19 mouse cellular contexts compared by ENCODE assay signal in the genomic region with DNA sequence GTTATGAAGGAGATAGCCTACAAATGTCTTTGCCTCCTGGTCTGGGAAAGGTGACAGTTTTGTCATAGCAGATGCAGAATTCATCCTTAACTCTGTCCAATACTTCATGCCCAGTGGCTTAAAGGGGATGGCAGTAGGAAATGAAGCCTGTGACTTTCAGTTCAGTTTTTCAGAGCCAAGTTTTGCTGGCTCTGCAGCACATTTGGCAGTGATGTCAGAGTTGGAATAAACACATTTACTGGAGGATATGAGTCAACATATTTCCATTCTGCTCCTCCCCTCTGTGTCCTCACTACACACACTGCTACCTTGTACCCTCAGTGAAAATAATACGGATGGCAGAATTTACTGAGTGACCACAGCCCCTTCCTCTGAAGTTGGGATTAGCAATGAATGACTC. TPM values are rescaled to one million over a fixed set of nuclear protein-coding genes. Genes with fewer than 3 reads are reported as not detected.
A peak's percentile ranks its signal among the peaks of the same experiment; 100 is the strongest.
DNase-seq lines count a peak whose midpoint lies in the region; ATAC-seq and TF ChIP-seq lines count a peak whose summit lies in the region.
"Had no signal": no experiment of that assay in that cellular context is flagged by ENCODE, and none has a peak within 500 bp of the region (broad histone marks: within the 10 kb centered on the region; RNA-seq: fewer than 3 reads in every experiment).

No protein-coding gene starts in this region.

- ATAC-seq in heart, embryonic 12.5 days (ENCODE audit: insufficient number of reproducible peaks, low FRiP score) = no peak
- no peak for ATAC-seq in monocyte, adult 5-6 weeks (replicated peaks; ENCODE audit: insufficient number of reproducible peaks, low FRiP score, low TSS enrichment, poor library complexity, severe bottlenecking)
- ATAC-seq: Patski had no signal

- no peaks in the 10 kb centered on the region for H3K4me1 ChIP-seq in heart, embryonic 12.5 days (replicated peaks)
- no peaks in the 10 kb centered on the region for H3K4me1 ChIP-seq in midbrain, embryonic 10.5 days
- H3K4me1 ChIP-seq: lung, embryonic 15.5 days; midbrain, embryonic 12.5 days had no signal

- WGBS in heart, embryonic 12.5 days = 65% methylated on average over 1 of the region's 1 CpGs
- 82% methylated on average over 1 of the region's 1 CpGs for WGBS in midbrain, embryonic 10.5 days

- H3K27ac ChIP-seq in heart, embryonic 12.5 days (ENCODE audit: poor library complexity, severe bottlenecking) = no peak overlapping the region
- H3K27ac ChIP-seq in layer of hippocampus, adult 2 months = no peak overlapping the region
- no peak overlapping the region for H3K27ac ChIP-seq in midbrain, embryonic 10.5 days (replicated peaks)
- H3K27ac ChIP-seq: hindbrain, embryonic 14.5 days; lung, embryonic 15.5 days; midbrain, embryonic 12.5 days; stomach, postnatal 0 days had no signal

- H3K4me3 ChIP-seq in heart, embryonic 12.5 days = no peak overlapping the region
- H3K4me3 ChIP-seq in layer of hippocampus, adult 2 months = no peak overlapping the region
- no peak overlapping the region for H3K4me3 ChIP-seq in midbrain, embryonic 10.5 days
- H3K4me3 ChIP-seq: lung, embryonic 15.5 days; midbrain, embryonic 12.5 days had no signal

- H3K27me3 ChIP-seq in heart, embryonic 12.5 days (replicated peaks) = no peaks in the 10 kb centered on the region
- H3K27me3 ChIP-seq in midbrain, embryonic 10.5 days (ENCODE audit: low read depth, poor library complexity, severe bottlenecking) = no peaks in the 10 kb centered on the region
- H3K27me3 ChIP-seq: lung, embryonic 15.5 days; midbrain, embryonic 12.5 days; Patski had no signal

- TF ChIP-seq CTCF in layer of hippocampus, adult 2 months (conservative IDR thresholded peaks at IDR 0.05) = no peak

- DNase-seq in heart, adult 8-10 months (ENCODE audit: low spot score) = peak; percentile 24
- DNase-seq in 3T3-L1 (ENCODE audit: low read depth, low spot score) = peak; percentile 12
- peak; percentile 86 for DNase-seq in Muller cell, postnatal 12 days (ENCODE audit: inconsistent ontology term)
- DNase-seq in cerebellum, adult 9-10 months = peak; percentile 95
- no peak for DNase-seq in layer of hippocampus, adult 2 months (ENCODE audit: low spot score in 2 of 2)
- no peak for DNase-seq in midbrain, embryonic 10.5 days (ENCODE audit: low spot score)
- DNase-seq: gastrocnemius, postnatal 25 days; kidney, adult 18-20 months; kidney, postnatal 25 days; right cerebral cortex, adult 18-20 months; thymus, postnatal 25 days had no signal

- H3K4me2 ChIP-seq in heart, embryonic 12.5 days = no peak overlapping the region
- H3K4me2 ChIP-seq: hindbrain, embryonic 14.5 days; liver, embryonic 11.5 days; lung, embryonic 15.5 days; midbrain, embryonic 12.5 days had no signal

- no peaks in the 10 kb centered on the region for H3K9me3 ChIP-seq in heart, embryonic 12.5 days (replicated peaks)
- no peaks in the 10 kb centered on the region for H3K9me3 ChIP-seq in midbrain, embryonic 10.5 days (replicated peaks)
- H3K9me3 ChIP-seq: lung, embryonic 15.5 days; midbrain, embryonic 12.5 days had no signal

- no peaks in the 10 kb centered on the region for H3K36me3 ChIP-seq in heart, embryonic 12.5 days
- no peaks in the 10 kb centered on the region for H3K36me3 ChIP-seq in midbrain, embryonic 10.5 days
- H3K36me3 ChIP-seq: lung, embryonic 15.5 days; midbrain, embryonic 12.5 days had no signal

- no peak overlapping the region for H3K9ac ChIP-seq in heart, embryonic 12.5 days
- H3K9ac ChIP-seq: hindbrain, embryonic 14.5 days; lung, embryonic 15.5 days; midbrain, embryonic 12.5 days had no signal

RNA-seq across cellular contexts. Expression of a gene that starts 11.6 kb away (rescaled TPM):
- total RNA-seq in heart, adult 8-10 months (2022) = not detected
- 0.06 TPM in 1 of 2 replicates, not detected in the other for polyA plus RNA-seq in heart, embryonic 12.5 days (2016; fragmentation: Nextera tagmentation; extraction: Ambion mirVana)
- total RNA-seq in layer of hippocampus, adult 2 months (2021) = 10 to 100 TPM; 32.5 to 32.9 TPM
- 0.47 and 1.1 TPM in 2 replicates for polyA plus RNA-seq in midbrain, embryonic 10.5 days (2016; fragmentation: Nextera tagmentation; extraction: Ambion mirVana)
- 0.19 TPM in 1 of 3 replicates, not detected in the others for total RNA-seq in monocyte, adult 5-6 weeks (2017)
- total RNA-seq: gastrocnemius, postnatal 25 days had no signal
- polyA plus RNA-seq: Patski had no signal

Comparison
In these comparisons a context has a peak if more than half of its experiments do, and no peak if none do; other contexts are left out.
1. DNase-seq: peak in heart, adult 8-10 months (single experiment), 3T3-L1 (single experiment), Muller cell, postnatal 12 days (single experiment) and cerebellum, adult 9-10 months (single experiment); none in layer of hippocampus, adult 2 months (0 of 2) and midbrain, embryonic 10.5 days (single experiment).
2. RNA of a gene that starts 11.6 kb away (total RNA-seq): 32.5 to 32.9 TPM in layer of hippocampus, adult 2 months; not detected in heart, adult 8-10 months and 0.19 TPM in monocyte, adult 5-6 weeks; every median in the first group is over 10 times any median in the second.